Mouse (Mus musculus) activated CD4-positive, CD25-positive, alpha-beta regulatory T cell, adult 4 months (primary cell): ENCODE results near the gene Map1lc3a. TPM values are rescaled to one million over a fixed set of nuclear protein-coding genes. Genes with fewer than 3 reads are reported as not detected.

ENCODE experiments used
- ATAC-seq: one replicate; pipeline ENCODE4 v1.8.0; 2017
- polyA plus RNA-seq, 2 experiments: library from polyadenylated mRNA; unstranded; fragments of 100-300 nt; shearing (Covaris generic); gene quantifications; one replicate each; pipeline ENCODE4 v1.2.1; 2017

The Map1lc3a gene
- polyA plus RNA-seq, result 1 to 10 TPM; 1.4 to 2.3 TPM

DNA sequence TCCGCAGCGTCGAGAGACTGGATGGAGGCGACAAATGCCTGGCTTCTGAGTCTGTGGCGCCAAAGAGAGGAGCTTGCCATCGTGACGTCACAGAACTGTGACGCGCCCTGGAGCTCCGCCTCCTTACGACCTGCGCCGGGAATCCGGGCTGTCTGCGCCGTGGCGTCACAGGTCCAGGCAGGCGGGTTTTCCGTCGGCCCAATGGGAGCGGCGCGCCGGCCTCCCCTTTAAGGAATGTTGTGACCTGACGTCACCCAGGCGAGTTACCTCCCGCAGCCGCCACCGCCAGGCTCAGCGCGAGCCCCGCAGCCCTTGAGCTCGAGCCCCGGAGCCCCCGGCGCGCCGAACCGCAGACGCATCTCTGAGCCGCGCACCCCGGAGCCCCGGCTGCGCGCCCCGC lies at the start of gene Map1lc3a:
Gene Map1lc3a, plus strand, starts transcription at position 103 of the 400 bp plus-strand sequence.
- peak; percentile 93 for ATAC-seq

GRCm38 (mm10) chr2:155235746-155236361 lies 40.2 kb upstream of the Map1lc3a start:
- ATAC-seq, result peak; percentile 40

- ATAC-seq, result peak; percentile 95
Measured at GRCm38 (mm10) chr2:155236362-155236992, 39.6 kb upstream of the Map1lc3a start, which contains the start of gene Dynlrb1. Dynlrb1 (plus strand) TSS chr2:155236533.

DNA sequence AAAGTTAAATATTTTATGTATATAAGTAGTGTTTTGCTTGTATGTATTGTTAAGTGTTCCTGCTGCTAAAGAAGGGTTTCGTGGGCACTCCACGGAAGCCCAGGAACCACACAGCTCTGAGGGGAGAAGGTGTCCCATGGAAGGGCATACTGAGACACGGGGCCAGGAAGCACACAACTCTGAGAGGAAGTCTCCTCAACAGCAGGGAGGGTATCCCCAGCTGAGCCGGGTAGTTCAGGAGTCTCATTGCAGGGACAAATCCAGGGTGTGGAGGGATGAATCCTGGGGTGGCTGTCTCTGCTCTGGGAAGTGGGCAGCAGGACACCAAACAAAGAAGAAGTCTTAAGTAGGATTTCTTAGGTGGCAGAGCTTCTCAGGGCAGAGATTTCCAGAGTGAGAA lies 38.8 kb upstream of the Map1lc3a start:
- ATAC-seq, result no peak

DNA sequence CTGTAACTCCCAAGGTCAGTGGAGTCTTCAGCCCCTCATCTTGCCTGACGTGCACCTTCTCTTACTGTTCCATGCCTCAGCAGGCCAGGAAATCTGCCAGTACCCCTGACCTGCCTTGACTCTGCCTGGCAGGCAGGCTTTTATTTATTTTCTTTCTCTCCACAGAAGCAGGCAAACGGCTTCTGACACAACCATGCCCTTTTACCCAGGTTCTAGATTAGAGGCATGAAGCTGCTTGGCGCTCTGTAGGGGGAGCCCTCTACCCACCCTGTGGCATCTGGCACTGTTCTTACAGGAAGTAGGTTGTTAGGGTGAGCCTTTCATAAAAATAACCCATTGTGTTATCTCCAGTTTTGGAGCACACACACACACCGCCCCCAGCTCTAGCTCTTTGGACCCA lies 35.2 kb upstream of the Map1lc3a start:
- ATAC-seq, result no peak

DNA sequence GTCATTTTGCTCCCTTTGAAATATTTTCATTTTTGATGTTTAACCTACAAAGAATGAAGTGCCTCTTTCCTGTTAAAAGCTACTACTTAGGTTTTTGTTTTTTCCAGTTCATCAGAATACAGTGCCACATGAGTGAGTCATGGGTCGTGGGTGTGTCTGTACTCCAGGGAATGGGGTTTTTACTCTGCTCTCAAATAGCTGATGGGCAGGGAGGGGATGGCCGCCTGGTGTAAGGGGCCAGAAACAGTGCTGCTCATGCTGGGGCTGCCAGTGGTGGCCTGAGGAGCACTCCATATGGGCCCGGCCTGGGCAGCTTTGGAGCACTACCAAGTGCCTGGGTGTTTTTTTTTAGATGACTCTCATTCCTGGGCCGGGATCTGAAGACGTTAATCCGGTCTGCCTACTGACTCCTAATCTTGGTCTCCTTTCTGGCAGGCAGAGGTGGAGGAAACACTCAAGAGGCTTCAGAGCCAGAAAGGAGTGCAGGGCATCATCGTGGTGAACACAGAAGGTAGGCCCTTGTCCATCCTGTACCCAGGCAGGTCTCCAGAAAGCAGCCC lies 33.7 kb upstream of the Map1lc3a start:
- ATAC-seq, result no peak

DNA sequence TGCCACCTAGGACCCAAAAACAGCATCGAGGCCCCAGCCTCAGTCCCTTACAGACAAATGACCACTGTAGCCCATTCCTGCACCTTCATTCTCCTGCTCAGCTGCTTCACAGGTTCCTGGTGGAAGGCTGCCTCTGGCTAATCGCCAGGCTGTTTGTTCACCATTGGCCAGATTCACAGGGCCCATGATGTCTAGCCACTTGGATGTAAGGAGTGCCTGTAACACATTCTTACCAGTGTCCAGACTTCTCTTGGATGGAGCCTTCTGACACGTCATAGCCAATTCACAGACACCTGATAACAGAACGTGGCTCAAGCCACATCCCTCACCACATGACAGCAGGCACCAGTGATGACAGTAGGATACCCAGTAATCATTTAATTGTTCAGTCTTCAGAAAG lies 29.9 kb upstream of the Map1lc3a start:
- ATAC-seq, result no peak

- ATAC-seq, result no peak
Measured at GRCm38 (mm10) chr2:155248206-155248605, 27.9 kb upstream of the Map1lc3a start.

GRCm38 (mm10) chr2:155248718-155249117 lies 27.4 kb upstream of the Map1lc3a start:
- ATAC-seq, result no peak

DNA sequence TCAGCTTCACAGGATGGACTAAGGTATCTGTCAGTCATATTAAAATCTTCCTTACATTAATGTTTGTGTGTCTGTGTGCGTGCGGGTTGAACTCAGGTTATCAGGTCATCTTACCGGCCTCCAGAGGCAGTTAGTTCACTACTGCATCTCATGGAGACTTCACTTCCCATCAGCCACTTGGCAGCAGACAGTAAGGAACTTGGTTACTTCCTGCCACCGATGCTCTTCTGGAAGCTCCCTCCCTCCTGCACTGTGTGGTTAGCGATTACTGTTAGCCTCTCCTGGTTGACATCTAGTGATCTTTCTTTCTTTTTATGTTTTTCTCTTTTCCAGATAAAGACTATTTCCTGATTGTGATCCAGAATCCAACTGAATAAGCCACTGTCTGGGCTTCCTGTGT lies 26.5 kb upstream of the Map1lc3a start:
- ATAC-seq, result no peak

DNA sequence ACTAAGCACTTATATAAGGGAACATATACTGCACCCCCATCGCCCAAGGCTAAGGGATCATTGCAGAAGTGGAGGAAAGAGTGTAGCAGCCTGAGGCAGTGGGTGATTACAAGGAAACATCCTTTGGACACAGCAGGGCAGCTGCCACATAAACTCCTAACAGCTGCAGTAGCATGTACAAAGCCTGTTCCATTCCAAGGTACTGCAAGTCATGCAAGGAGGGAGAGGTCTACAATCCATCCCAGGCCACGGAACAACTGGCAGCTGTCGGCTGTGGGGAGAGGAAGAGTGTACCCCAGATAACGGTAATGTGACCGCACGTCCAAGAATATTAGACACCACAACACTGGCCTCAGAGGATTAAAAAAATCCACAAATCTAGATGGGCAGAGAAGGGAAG lies 10.6 kb upstream of the Map1lc3a start:
- ATAC-seq, result no peak

DNA sequence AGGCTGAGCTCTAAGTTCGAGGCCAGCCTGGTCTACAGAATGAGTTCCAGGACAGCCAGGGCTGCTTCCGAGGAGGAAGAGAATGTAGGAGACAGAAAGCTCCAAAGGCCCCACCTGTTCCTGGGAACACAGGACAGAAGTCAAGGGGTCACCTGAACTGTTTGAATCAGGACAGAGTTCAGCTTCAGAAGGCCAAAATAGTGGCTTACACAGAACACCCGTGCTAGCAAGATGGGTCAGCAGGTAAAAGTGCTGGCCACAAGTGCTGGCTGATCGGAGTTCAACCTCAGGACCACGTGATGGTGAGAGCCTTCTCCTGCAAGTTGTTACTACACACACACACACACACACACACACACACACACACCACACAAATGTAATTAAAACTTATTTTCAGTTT lies 9.2 kb upstream of the Map1lc3a start:
- ATAC-seq, result no peak

GRCm38 (mm10) chr2:155271957-155272356 lies 4.1 kb upstream of the Map1lc3a start:
- ATAC-seq, result no peak

GRCm38 (mm10) chr2:155272396-155273170 lies 3.5 kb upstream of the Map1lc3a start:
- ATAC-seq, result no peak

DNA sequence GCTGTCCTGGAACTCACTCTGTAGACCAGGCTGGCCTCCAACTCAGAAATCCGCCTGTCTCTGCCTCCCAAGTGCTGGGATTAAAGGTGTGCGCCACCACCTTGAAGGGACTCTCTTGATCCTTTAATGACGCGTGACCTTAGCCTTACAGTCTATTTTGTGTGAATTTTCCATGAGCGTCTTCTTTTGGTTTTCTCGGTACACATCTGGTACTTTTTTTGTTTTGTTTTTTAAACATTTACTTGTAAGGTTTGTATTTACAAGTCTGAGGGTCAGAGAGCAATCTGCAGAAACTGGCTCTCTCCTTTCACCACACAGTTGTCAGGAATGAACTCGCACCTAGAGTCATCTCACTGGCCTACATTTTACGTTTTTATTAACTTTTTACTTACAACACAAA lies 2.5 kb upstream of the Map1lc3a start:
- ATAC-seq, result no peak

DNA sequence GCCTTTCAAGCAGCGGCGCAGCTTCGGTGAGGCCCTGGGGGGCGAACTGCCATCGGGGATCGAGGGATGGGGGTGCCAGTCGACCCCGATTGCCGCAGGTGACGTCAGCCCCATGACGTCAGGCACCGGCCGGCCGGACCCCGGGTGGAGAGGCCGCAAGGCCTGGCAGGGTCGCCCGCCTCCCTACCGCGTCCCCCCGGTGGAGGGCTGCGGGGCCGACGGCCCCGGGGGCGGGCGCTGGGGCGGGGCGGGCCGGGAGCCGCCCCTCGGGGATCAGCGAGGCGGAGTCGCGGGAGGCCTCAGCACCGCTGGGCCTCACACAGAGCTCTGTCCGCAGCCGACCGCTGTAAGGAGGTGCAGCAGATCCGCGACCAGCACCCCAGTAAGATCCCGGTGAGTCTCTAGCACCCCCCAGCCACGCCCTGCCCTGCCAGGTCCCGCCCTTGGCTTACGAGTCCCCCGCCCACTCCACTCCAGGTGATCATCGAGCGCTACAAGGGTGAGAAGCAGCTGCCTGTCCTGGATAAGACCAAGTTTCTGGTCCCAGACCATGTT lies 601 bp downstream of the Map1lc3a start:
- ATAC-seq, result peak; percentile 33

GRCm38 (mm10) chr2:155277721-155278120 lies 1.6 kb downstream of the Map1lc3a start:
- no peak for ATAC-seq

DNA sequence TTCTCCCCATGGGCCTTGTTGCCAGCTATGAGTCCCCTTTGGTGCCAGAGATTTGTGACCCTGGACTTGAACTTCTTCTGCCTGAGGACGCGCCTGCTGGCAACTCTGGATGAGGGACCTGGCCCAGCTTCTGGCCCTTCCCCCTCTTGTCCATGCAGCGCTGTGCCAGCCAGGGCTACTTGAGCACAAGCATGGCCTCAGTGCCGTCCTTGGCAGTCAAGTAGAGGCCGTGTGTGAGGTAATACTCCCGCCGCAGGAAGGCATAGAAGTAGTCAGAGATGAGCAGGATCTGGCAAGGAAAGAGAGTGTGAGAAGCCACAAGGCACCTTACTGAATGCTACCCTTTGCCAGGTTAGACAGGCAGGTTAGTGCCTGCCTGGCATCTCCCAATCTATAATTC lies 2.3 kb downstream of the Map1lc3a start:
- no peak for ATAC-seq

GRCm38 (mm10) chr2:155279163-155279562 lies 3.1 kb downstream of the Map1lc3a start:
- no peak for ATAC-seq

DNA sequence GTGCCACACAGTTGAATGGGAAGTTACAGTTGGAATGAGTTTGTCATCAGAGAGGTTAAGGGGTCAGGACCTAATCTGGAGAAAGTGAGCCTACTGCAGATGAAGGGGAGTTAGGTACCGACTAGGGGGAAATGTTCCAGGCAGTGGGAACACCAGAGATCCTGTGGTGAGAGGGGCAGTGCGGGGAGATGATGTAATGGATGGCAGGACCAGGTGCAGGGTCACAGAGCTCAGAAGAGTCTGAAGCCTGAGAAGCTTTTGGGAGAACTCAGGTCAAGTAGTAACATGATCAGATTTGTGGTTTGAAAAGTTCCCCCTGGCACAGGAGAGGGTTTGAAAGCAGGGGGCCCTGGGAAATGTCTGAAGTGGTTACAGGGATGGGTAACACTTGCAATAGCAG lies 4.0 kb downstream of the Map1lc3a start:
- ATAC-seq, result no peak

GRCm38 (mm10) chr2:155283793-155284192 lies 7.7 kb downstream of the Map1lc3a start:
- no peak for ATAC-seq

GRCm38 (mm10) chr2:155284647-155285046 lies 8.6 kb downstream of the Map1lc3a start:
- no peak for ATAC-seq

- no peak for ATAC-seq
Measured at GRCm38 (mm10) chr2:155285744-155286143, 9.6 kb downstream of the Map1lc3a start.
